Mouse (Mus musculus) stomach, postnatal 0 days (tissue): ENCODE results near the gene Slc4a4. TPM values are rescaled to one million over a fixed set of nuclear protein-coding genes. Genes with fewer than 3 reads are reported as not detected.

Source experiments
- ATAC-seq: fragments of 200-750 bp; cut with Nextera tagmentation; 2 replicates; pipeline ENCODE4 v1.8.0; 2017; ENCODE audit not compliant: low FRiP score, low TSS enrichment
- DNase-seq: peaks from one replicate; pipeline ENCODE4 v3.0.0-alpha.2; 2016; ENCODE audit warnings: low spot score
- H3K27ac ChIP-seq: fragments of 300-500 bp; sonication (generic); replicated peaks from 2 replicates; pipeline ENCODE4 v1.5.1; 2014; ENCODE audit warnings: mild to moderate bottlenecking, control low read depth
- H3K27me3 ChIP-seq: fragments of 300-500 bp; sonication (generic); 2 replicates; pipeline ENCODE4 v1.6.1; 2014; ENCODE audit warnings: low read length; ENCODE audit not compliant: control insufficient read depth, insufficient read depth
- H3K36me3 ChIP-seq: fragments of 300-500 bp; sonication (generic); 2 replicates; pipeline ENCODE4 v1.6.1; 2014; ENCODE audit warnings: low read length, mixed read lengths; ENCODE audit not compliant: control insufficient read depth, insufficient read depth
- H3K4me1 ChIP-seq: fragments of 300-500 bp; sonication (generic); replicated peaks from 2 replicates; pipeline ENCODE4 v1.6.1; 2014; ENCODE audit warnings: antibody characterized with exemption; ENCODE audit not compliant: control insufficient read depth, insufficient read depth
- H3K4me2 ChIP-seq: fragments of 300-500 bp; sonication (generic); replicated peaks from 2 replicates; pipeline ENCODE4 v1.6.1; 2014; ENCODE audit warnings: low read depth, mild to moderate bottlenecking, control low read depth, moderate library complexity
- H3K4me3 ChIP-seq: fragments of 300-500 bp; sonication (generic); 2 replicates; pipeline ENCODE4 v1.5.1; 2014; ENCODE audit warnings: low read depth, low read length, control low read depth
- H3K9ac ChIP-seq: fragments of 300-500 bp; sonication (generic); 2 replicates; pipeline ENCODE4 v1.6.1; 2014; ENCODE audit warnings: mild to moderate bottlenecking, low read length, control low read depth, mixed read lengths
- H3K9me3 ChIP-seq: fragments of 300-500 bp; sonication (generic); 2 replicates; pipeline ENCODE4 v1.6.1; 2016; ENCODE audit warnings: low read length; ENCODE audit not compliant: control insufficient read depth
- CTCF ChIP-seq: IDR thresholded peaks from 2 replicates; pipeline ENCODE4 v1.5.1; 2016; ENCODE audit warnings: antibody characterized with exemption, low read depth, mild to moderate bottlenecking, moderate library complexity
- EP300 ChIP-seq: optimal IDR thresholded peaks from 2 replicates; pipeline ENCODE3; 2016; ENCODE audit warnings: antibody characterized with exemption
- WGBS: fragments of 180-500 bp; shearing (Covaris S2); extraction: QIAGEN DNeasy Blood & Tissue Kit; methylation state at CpG from one replicate; pipeline ENCODE4 v1.1.7; 2014; 5-methylcytosine and 5-hydroxymethylcytosine counted together
- polyA plus RNA-seq: library from polyadenylated mRNA; unstranded; fragments of >200 nt; fragmentation: Nextera tagmentation; extraction: Ambion mirVana; gene quantifications from 2 replicates; pipeline ENCODE4 v1.2.1, GENCODE M21; 2015

Slc4a4 gene
- polyA plus RNA-seq, 1 experiment from 2014 or later, result 6.3 TPM

DNA sequence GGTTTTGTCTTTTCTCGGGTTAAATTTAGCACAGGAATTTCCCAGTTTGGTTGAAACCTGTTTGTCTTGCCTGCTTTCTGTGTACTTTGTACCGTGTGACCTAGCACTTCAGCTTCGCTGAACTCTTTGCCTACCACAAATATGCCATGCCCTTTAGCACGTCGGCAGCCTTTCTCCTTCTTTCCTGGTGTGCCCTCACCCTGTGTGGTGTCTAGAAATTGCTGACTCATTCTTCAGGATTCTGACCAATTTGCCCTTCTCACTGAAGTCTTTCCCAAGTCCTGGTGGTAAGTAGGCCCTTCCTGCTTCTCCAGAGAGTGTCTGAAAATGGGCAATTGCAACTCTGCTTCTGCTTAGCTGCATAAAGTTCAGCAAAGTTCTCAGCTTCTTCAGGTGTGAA, 391.0 kb downstream of the Slc4a4 start:
- ATAC-seq, result peak; percentile 95
- WGBS, result 35% methylated on average over 5 of the region's 5 CpGs
- no peaks in the 10 kb centered on the region for H3K27me3 ChIP-seq
- TF ChIP-seq EP300, result no peak
- no peak for TF ChIP-seq CTCF
- no peak overlapping the region for H3K4me3 ChIP-seq
- H3K9ac ChIP-seq, result no peak overlapping the region
- no peaks in the 10 kb centered on the region for H3K36me3 ChIP-seq
- no peak overlapping the region for H3K27ac ChIP-seq
- H3K4me1 ChIP-seq, result no peaks in the 10 kb centered on the region
- no peaks in the 10 kb centered on the region for H3K9me3 ChIP-seq
- DNase-seq, result peak; percentile 65
- H3K4me2 ChIP-seq, result no peak overlapping the region

GRCm38 (mm10) chr5:89278309-89278708, 391.7 kb downstream of the Slc4a4 start:
- ATAC-seq (peak; percentile 77), DNase-seq (no peak)
- H3K27ac ChIP-seq, result no peak overlapping the region
- no peaks in the 10 kb centered on the region for H3K36me3 ChIP-seq
- no peak overlapping the region for H3K9ac ChIP-seq
- no peaks in the 10 kb centered on the region for H3K9me3 ChIP-seq
- no peak for TF ChIP-seq CTCF
- no peak for TF ChIP-seq EP300
- H3K4me1 ChIP-seq, result no peaks in the 10 kb centered on the region
- no peak overlapping the region for H3K4me3 ChIP-seq
- no peak overlapping the region for H3K4me2 ChIP-seq
- no peaks in the 10 kb centered on the region for H3K27me3 ChIP-seq

- ATAC-seq (no peak), DNase-seq (no peak)
- Histone ChIP-seq H3K27me3 (no peaks in the 10 kb centered on the region), H3K36me3 (no peaks in the 10 kb centered on the region), H3K4me2 (no peak overlapping the region), H3K4me1 (no peaks in the 10 kb centered on the region), H3K4me3 (no peak overlapping the region), H3K27ac (no peak overlapping the region), H3K9ac (no peak overlapping the region), H3K9me3 (no peaks in the 10 kb centered on the region)
- WGBS, result 70% methylated on average over 3 of the region's 3 CpGs
- no peak for TF ChIP-seq EP300
- no peak for TF ChIP-seq CTCF
These were observed 393.8 kb downstream of the Slc4a4 start for GRCm38 (mm10) chr5:89280312-89280863.

Other genes starting within 250 kb of the Slc4a4 start
- 32.8 and 35.1 TPM in 2 replicates for gene Grsf1, start 210.6 kb upstream of the Slc4a4 start, polyA plus RNA-seq
- 7.9 and 10.1 TPM in 2 replicates for gene Mob1b, start 166.0 kb upstream of the Slc4a4 start, polyA plus RNA-seq
- 11.0 and 12.4 TPM in 2 replicates for gene Dck, start 121.8 kb upstream of the Slc4a4 start, polyA plus RNA-seq